Mouse (Mus musculus): ENCODE measurements around the gene Ttll5.

The Ttll5 gene

GRCm38 (mm10) chr12:86064796-86065195 is 240.3 kb downstream of the Ttll5 start:
- DNase-seq = no peak

- no peak for DNase-seq
These were observed 247.0 kb downstream of the Ttll5 start for GRCm38 (mm10) chr12:86071432-86071831.

DNA sequence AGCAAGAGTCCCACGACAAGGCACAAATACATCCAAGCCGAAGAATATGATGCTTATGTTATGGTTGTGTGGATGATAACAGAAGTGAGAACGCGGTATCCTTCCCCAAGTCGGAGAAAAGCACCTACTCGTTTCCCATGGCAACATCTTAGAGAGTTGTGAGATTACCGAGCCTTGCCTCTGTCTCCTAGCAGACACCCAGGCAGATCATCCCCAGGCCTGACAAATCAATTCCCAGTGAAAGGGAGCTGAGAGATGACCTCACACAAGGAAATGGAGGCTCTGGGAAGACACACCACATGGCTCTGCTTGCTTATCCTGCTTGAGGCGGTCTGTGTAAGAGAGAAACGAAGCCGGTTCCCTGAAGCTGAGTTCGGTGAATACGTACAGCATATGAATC is 250.2 kb downstream of the Ttll5 start:
- no peak for DNase-seq

- DNase-seq = no peak
These were observed 250.9 kb downstream of the Ttll5 start for GRCm38 (mm10) chr12:86075358-86075757.

DNA sequence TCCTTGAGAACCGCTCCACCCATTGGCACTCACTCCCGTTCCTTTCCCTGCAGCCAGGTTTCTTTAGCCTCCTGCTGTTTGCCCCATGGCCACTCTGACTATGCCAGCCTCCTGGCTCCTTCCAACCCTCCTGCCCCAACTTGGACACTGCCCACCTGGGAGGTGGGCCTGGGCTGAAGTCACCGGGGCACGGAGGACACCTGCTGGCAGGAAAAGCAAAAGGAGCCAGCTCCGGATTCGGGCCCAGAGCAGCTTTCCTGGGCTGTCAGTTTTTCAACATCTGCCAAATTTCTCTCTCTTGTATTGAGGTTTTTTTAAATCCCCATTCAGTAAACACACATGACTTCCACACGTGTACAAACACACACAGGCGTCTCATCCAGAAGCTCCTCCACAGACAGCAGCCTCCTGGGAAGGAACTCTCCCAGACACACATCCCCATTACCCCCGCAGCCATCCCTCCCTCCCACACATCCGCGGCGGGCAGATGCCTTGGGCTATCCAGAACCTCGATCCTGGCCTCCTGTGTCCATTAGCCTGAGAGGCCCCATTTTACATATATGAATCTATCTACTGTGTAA is 252.0 kb downstream of the Ttll5 start:
- no peak for DNase-seq

DNA sequence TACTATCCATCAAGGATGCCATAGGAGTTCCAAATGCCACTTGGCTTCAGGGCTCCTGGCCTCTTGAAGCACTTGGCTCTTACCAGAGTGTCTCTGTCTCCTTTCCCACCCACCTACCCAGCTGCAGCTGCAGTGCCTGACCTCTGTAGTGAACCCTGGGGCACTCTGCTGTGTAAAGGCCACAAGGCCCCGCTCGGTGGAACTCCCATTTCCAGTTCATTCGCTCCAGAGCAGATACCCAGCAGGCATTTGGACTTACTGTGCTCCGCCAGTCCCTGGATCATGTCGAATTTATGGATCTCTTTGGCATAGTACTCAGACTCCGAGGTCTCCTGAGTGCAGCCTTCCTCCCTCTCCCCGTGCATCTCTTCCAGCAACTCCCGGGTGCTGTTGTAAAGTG is 252.9 kb downstream of the Ttll5 start:
- no peak for DNase-seq

DNA sequence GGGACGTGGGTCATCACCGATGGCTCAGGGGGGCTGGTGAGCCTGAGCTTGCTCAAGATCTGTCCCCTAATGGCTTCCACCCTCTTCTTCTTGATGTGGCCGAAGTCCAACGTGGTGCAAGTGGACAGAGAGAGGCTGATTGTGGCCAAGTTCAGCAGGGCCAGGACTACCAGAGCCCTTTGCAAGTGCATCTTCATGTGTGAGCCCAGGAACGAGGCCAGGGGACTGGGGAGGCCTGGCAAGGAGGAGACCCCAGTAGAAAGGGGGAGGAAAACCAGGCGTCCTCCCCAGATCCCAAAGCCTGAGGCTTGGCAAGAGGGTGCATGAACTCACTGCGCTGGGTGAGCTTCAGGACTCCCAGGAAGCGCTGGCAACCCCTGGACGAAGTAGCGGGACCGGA is 253.3 kb downstream of the Ttll5 start:
- no peak for DNase-seq

GRCm38 (mm10) chr12:86078176-86078552 is 253.7 kb downstream of the Ttll5 start:
- no peak for DNase-seq

GRCm38 (mm10) chr12:86078553-86079201 is 254.2 kb downstream of the Ttll5 start, which contains the start of gene Tgfb3:
TSS of gene Tgfb3 (minus strand) at chr12:86079041.
- DNase-seq = peak in 1 of 2 experiments; percentile 11

- DNase-seq = peak; percentile 63 to 65
These were observed 254.8 kb downstream of the Ttll5 start for GRCm38 (mm10) chr12:86079202-86079667.

- DNase-seq = peak in 1 of 2 experiments; percentile 14
These were observed 258.1 kb downstream of the Ttll5 start, which contains the start of gene Ift43 for GRCm38 (mm10) chr12:86082481-86083012. TSS of gene Ift43 (plus strand) at chr12:86082541.

DNA sequence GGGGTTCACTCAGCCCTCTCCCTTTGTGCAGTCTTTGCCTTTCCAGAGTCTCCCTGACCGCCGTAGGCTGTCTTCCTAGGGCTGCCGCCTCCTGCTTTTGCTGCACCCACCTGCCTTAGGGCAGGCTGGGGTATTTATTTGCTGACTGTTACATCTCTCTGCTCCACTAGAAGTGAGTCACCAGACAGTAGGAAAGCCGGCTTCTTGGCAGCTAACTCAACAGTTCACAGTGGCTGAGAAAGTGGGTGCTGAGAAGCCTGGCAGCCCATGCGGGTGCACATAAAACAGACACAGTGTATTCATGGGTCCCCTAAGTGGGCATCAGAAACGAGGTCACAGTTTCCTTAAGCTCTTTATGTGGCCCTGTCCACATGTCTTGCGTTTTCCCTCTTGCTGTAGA is 261.4 kb downstream of the Ttll5 start:
- no peak for DNase-seq

DNA sequence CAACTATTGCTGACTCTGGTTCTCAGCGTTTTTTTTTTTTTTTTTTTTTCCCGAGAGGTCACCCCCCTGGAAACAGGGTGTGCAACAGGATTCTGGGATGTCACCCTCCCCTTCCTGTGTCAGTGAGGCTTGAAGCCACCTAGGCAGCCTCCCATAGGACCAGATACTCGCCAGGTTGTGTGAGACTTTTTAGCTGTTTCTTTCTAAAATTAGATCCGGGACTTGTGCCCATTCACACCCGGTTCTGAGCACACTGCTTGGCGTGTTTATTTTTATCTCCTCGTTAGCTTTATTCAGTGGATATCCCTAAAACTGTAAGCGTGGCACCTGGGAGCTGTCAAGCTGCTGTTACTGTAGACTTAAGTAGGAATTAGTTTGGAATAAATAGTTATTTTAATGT is 262.1 kb downstream of the Ttll5 start:
- no peak for DNase-seq

DNA sequence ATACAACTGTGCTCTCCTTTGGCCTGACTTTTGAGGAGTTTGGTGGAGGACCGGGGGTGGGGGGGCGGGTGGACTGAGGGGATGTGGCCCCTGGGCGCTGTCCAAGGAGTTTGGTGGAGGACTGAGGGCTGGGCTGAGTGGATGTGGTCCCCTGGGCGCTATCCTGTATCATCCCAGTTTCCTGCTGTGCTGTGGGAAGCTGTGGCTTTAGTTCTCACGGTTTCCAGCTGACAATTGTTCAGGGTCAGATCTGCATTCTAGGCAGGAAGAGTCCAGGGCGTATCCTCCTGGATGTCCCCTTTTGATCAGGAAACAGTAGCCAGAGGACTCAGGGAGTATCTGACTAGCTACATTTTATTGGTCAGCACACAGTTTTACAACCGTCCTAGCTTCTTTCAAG is 263.6 kb downstream of the Ttll5 start:
- no peak for DNase-seq

DNA sequence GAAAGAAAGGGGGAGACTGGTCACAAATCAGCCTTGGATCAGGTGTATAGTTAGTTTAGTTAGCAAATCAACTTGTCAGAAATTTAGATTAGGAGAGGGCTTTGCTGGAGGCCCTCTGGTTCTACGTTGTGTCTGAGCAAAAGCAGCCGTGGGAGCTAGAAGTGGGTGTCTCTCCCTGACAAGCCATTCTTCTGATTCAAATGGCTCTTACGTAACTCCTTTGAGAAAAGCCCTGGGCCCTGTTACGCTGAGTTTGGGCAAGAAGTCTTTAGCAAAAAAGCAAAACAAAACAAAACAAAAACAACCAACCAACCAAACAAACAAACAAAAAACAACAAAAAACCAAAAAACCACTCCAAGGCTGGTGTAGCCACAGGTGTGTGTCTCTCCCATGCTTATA is 266.3 kb downstream of the Ttll5 start:
- no peak for DNase-seq

- no peak for DNase-seq
These were observed 267.2 kb downstream of the Ttll5 start for GRCm38 (mm10) chr12:86091601-86092132.

GRCm38 (mm10) chr12:86094075-86094474 is 269.6 kb downstream of the Ttll5 start:
- no peak for DNase-seq

GRCm38 (mm10) chr12:86095806-86096205 is 271.3 kb downstream of the Ttll5 start:
- DNase-seq = no peak

DNA sequence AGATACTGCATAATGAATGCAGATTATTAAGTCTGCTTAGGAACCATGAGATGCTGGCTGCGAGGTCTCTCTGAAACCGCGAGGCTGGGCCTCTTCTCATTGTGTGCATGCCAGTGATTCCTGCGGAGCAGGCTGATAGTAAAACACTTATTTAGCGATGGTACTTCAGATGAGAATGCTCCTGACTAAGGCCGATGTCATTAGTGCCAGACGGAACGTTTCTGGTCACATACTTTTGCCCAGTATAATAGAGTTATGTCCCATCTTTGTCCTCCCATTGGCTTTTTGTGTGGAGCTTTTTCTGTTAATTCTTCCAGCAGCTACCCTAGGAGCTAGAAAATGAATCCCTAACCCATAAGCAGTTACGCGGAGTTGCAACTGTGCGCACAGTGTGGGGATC is 273.3 kb downstream of the Ttll5 start:
- no peak for DNase-seq

DNA sequence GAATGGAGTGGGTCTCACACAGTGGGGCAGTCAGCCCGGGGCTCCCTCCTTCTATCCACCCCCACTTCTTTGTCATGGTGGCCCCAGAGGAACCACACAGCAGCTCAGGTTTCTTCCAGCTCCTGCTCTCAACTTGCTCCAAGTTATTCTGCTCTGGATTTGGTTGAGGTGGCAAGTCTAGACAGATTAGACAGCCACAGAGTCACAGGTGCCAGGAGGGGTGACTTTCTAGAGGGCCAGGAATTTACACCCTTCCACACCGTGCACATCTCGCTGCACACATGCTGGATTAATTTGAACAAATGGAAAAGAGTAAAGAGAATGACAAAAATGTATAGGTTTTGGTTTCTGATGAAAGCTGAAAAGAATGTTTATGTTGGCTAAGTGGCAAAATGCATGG is 276.3 kb downstream of the Ttll5 start:
- no peak for DNase-seq

DNA sequence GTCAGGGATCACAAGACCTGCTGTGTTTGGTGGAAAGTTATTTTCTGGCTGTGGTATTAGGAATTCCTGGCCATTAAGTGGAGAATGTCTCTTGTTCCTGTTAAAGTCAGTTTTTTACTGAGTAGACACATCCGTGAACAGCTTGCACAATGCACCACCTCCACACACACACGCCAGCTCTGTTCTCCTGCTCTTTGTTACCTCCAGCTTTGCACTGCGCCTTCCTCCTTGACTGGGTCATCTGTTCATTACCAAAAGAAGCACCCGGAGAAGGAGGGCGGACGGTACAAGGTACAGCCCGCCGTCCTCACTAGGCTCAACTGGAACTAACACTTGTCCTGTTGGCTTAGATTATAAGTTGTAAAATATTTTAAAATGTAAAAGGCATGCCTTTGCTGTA is 278.2 kb downstream of the Ttll5 start:
- no peak for DNase-seq

GRCm38 (mm10) chr12:86103391-86103790 is 278.9 kb downstream of the Ttll5 start:
- DNase-seq = no peak

- no peak for DNase-seq
These were observed 279.4 kb downstream of the Ttll5 start for GRCm38 (mm10) chr12:86103852-86104251.

DNA sequence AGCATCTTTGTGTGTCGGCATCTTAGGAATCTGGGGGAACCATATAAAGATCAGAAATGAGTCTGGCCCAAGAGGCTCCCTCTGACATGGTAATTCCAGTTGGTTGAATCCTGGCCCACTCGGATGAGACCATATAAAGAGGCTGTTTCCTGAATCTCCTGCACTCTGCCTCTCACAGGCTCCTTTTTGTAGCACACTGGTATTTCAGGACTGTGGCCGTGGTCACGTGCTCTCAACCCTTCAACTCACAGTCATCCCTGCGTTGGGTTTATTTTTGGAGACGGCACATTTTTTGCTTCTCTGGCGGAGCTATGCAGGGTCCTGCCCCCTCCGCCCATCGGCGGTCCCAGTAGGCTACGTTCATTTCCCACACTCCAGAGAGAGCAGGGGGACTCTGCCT is 279.8 kb downstream of the Ttll5 start:
- DNase-seq = no peak
